Mouse (Mus musculus): Measurements from ENCODE around the gene Ptpro.

DNA sequence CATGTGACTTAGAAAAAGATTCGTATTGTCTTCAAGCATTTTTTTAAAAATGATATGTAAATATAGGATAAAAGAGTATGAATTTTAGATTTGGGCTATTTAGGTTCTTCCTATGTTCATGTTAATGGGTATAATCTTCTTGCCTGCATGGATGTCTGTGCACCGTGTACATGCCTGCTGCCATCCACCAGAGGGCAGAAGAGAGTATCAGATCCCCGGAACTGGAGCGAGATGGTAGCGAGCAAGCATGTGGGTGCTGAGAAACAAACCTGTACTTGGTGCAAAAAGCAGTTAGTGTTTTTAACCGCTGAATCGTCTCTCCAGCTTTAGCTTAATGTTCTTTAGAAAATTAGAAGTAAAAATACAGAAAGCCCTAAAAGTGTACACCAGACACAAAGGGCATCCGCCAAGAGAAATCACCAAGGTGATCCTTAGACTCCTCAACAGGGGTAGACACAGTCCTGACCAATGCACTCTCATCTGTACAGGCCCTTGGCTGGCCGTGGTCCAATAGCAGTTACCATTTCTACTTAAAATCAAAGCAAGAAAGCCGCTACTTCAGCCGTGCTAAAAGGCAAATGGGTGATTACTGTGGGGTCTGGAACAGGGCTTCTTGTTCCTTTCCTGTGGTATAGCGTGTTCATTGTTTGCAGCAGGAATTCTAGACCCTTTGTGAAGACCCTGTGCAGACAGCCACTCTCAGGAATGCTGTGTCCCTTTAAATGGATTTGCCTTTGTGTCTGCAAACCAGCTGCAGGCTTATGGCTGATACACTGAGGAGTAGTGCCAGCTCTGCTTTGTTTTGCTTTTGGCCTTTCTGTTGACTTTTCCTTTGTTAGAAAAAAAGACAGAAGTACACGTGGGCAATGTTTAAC lies 162.6 kb downstream of the Ptpro start:
- TF ChIP-seq TAL1 (IDR thresholded peaks at IDR 0.05; ENCODE audit: low read length) (no peak), GATA1 (IDR thresholded peaks at IDR 0.05; ENCODE audit: low read length) (no peak)
